Mouse (Mus musculus) CH12.LX (cell line): ENCODE measurements around the gene Grip1.

Experiments used
- CTCF ChIP-seq, 2 experiments: IDR thresholded peaks in 1 of 2; conservative IDR thresholded peaks in 1 of 2; 2 replicates each; pipeline ENCODE4 v1.5.1; 2011 to 2012; ENCODE audit warnings: low read depth in 2 of 2, low read length in 2 of 2, improper control_type of control experiment in 1 of 2, inconsistent platforms in 1 of 2, mild to moderate bottlenecking in 1 of 2, moderate library complexity in 1 of 2
- E2F4 ChIP-seq: IDR thresholded peaks from 2 replicates; pipeline ENCODE4 v1.6.1; 2011; ENCODE audit warnings: low read depth, low read length, improper control_type of control experiment; ENCODE audit not compliant: insufficient replicate concordance

DNA sequence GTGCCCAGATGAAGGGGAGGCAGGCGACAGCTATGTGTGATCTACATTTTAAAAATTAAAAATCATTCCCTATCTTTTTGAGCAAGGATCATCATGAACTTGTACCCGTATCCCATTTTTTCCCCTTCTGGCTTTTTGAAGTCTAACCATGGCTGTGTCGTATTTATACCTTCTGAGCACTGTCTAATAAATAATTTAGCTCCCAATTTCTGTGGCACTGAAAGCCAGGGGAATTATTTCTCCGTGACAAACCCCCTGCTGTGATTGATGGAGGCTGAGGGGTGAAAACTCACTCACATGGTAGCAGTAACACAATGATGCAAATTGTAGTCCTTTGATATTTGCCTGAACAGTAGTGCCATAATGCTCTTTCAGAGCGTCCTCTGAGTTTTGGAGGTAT is 239.8 kb downstream of the Grip1 start:
- TF ChIP-seq E2F4 (no peak), CTCF (conservative IDR thresholded peaks at IDR 0.05 in 1 of 2, IDR thresholded peaks at IDR 0.05 in 1 of 2; ENCODE audit: low read depth in 2 of 2, low read length in 2 of 2) (no peak)
